Mouse (Mus musculus) layer of hippocampus, adult 2 months (tissue): Measurements from ENCODE around the gene Bach2. TPM values are rescaled to one million over a fixed set of nuclear protein-coding genes. Genes with fewer than 3 reads are reported as not detected.
A peak's percentile ranks its signal among the peaks of the same experiment; 100 is the strongest.

Experiments
- DNase-seq, 2 experiments: peaks; one replicate each; pipeline ENCODE4 v3.0.0; 2022; ENCODE audit warnings: low spot score in 2 of 2
- H3K27ac ChIP-seq: fragments of 200-600 bp; 2 replicates; pipeline ENCODE4 v1.8.1; 2022
- H3K4me3 ChIP-seq: fragments of 200-600 bp; 2 replicates; pipeline ENCODE4 v1.8.1; 2022; ENCODE audit warnings: mild to moderate bottlenecking
- CTCF ChIP-seq: fragments of 200-600 bp; conservative IDR thresholded peaks from 2 replicates; pipeline ENCODE4 v1.8.1; 2022; ENCODE audit warnings: antibody characterized with exemption, mild to moderate bottlenecking, moderate library complexity
- total RNA-seq, 2 experiments: library from RNA; stranded (reverse); gene quantifications; 2 replicates each; pipeline ENCODE4 v1.2.3; 2021

Bach2 gene
- total RNA-seq, 2 experiments from 2014 or later = 11.1 to 15.6 TPM

- TF ChIP-seq CTCF = no peak
- Histone ChIP-seq H3K27ac (peak overlapping the region; percentile 67), H3K4me3 (no peak overlapping the region)
- no peak for DNase-seq
Observed at GRCm38 (mm10) chr4:32352442-32352841, 113.8 kb downstream of the Bach2 start.

- DNase-seq = no peak
- no peak for TF ChIP-seq CTCF
- Histone ChIP-seq H3K4me3 (no peak overlapping the region), H3K27ac (peak overlapping the region; percentile 67)
Observed at GRCm38 (mm10) chr4:32352842-32353241, 114.2 kb downstream of the Bach2 start.

- Histone ChIP-seq H3K4me3 (no peak overlapping the region), H3K27ac (no peak overlapping the region)
- no peak for DNase-seq
- TF ChIP-seq CTCF = no peak
Observed at GRCm38 (mm10) chr4:32355935-32356617, 117.5 kb downstream of the Bach2 start.

GRCm38 (mm10) chr4:32357996-32358600 lies 119.5 kb downstream of the Bach2 start:
- Histone ChIP-seq H3K27ac (peak overlapping the region; percentile 51), H3K4me3 (no peak overlapping the region; the same call in 1 of the 2 replicates)
- no peak for DNase-seq
- peak; percentile 55 for TF ChIP-seq CTCF

GRCm38 (mm10) chr4:32358602-32359464 lies 120.2 kb downstream of the Bach2 start:
- Histone ChIP-seq H3K27ac (peak overlapping the region; percentile 51; the same call in 1 of the 2 replicates), H3K4me3 (no peak overlapping the region)
- no peak for DNase-seq
- no peak for TF ChIP-seq CTCF

GRCm38 (mm10) chr4:32359634-32360033 lies 121.0 kb downstream of the Bach2 start:
- no peak for TF ChIP-seq CTCF
- DNase-seq = no peak
- Histone ChIP-seq H3K4me3 (no peak overlapping the region), H3K27ac (no peak overlapping the region)

- Histone ChIP-seq H3K4me3 (no peak overlapping the region), H3K27ac (no peak overlapping the region)
- DNase-seq = no peak
- no peak for TF ChIP-seq CTCF
Observed at GRCm38 (mm10) chr4:32360496-32360895, 121.9 kb downstream of the Bach2 start.

GRCm38 (mm10) chr4:32363488-32363984 lies 124.9 kb downstream of the Bach2 start:
- no peak overlapping the region for H3K4me3 ChIP-seq
- TF ChIP-seq CTCF = no peak
- no peak for DNase-seq
- no peak overlapping the region for H3K27ac ChIP-seq

GRCm38 (mm10) chr4:32365144-32365907 lies 126.7 kb downstream of the Bach2 start:
- no peak overlapping the region for H3K4me3 ChIP-seq
- H3K27ac ChIP-seq = peak overlapping the region; percentile 64
- DNase-seq = no peak
- no peak for TF ChIP-seq CTCF

GRCm38 (mm10) chr4:32366176-32366575 lies 127.6 kb downstream of the Bach2 start:
- no peak for DNase-seq
- Histone ChIP-seq H3K4me3 (no peak overlapping the region), H3K27ac (peak overlapping the region; percentile 64; the same call in 1 of the 2 replicates)
- TF ChIP-seq CTCF = no peak

GRCm38 (mm10) chr4:32368345-32368744 lies 129.7 kb downstream of the Bach2 start:
- H3K27ac ChIP-seq = no peak overlapping the region
- H3K4me3 ChIP-seq = no peak overlapping the region
- no peak for TF ChIP-seq CTCF
- DNase-seq = no peak

- peak; percentile 61 to 68 for DNase-seq
- no peak for TF ChIP-seq CTCF
- Histone ChIP-seq H3K27ac (peak overlapping the region; percentile 68), H3K4me3 (peak overlapping the region; percentile 19; the same call in 1 of the 2 replicates)
Observed at GRCm38 (mm10) chr4:32373085-32373484, 134.5 kb downstream of the Bach2 start.
